Mouse (Mus musculus) c-Kit-positive CD71-positive TER-119-positive erythroid progenitor cells, embryonic 14.5 days (primary cell): Measurements from ENCODE around the gene Ext2.

ENCODE experiments used
- DNase-seq: peaks from one replicate; pipeline ENCODE4 v3.0.0-alpha.2; 2013; ENCODE audit warnings: low spot score

The Ext2 gene

DNA sequence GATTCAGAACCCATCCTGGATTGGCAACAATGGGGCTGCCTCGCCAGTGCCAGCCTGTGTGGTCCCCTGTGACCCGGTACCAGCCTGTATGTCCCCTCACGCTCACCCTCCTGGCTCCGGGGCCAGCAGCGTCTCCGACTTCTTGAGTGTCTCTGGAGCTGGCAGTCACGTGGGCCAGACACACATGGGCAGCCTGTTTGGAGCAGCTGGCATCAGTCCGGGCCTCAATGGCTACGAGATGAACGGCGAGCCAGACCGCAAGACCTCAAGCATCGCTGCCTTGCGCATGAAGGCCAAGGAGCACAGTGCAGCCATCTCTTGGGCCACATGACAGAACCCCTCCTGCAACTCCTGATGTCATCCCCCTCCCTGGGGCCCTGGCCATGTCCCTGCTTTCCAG lies 145.1 kb downstream of the Ext2 start:
- DNase-seq: no peak

DNA sequence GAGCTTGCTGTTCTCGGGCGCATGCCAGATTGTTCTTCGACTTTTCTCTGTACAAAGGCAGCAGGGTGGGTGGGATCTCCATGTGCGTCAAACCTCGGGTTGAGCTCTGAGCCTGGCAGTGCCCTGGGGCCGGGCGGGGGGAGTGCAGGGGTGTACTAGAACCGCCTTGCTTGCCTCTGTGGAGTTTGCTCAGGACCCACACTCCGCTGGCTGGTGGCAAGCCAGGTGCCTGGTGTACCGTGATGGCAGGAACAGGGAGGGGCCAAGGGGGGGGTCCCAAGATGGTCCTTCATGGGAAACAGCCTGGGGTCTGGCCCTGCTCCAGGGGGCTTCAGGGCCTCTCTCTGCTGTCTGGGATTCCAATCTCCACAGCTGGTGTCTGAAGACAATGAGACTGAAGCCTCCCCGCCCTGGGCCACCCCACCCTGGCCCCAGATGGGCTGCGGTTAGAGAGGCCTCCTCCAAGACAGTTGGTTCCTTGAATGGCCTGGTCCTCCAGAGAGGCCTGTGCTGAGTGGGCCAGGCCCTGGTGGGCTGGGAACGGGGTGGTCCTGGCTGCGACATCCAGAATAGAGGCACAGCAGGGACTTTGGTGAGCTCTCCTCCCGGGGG lies 150.7 kb downstream of the Ext2 start:
- DNase-seq: no peak

DNA sequence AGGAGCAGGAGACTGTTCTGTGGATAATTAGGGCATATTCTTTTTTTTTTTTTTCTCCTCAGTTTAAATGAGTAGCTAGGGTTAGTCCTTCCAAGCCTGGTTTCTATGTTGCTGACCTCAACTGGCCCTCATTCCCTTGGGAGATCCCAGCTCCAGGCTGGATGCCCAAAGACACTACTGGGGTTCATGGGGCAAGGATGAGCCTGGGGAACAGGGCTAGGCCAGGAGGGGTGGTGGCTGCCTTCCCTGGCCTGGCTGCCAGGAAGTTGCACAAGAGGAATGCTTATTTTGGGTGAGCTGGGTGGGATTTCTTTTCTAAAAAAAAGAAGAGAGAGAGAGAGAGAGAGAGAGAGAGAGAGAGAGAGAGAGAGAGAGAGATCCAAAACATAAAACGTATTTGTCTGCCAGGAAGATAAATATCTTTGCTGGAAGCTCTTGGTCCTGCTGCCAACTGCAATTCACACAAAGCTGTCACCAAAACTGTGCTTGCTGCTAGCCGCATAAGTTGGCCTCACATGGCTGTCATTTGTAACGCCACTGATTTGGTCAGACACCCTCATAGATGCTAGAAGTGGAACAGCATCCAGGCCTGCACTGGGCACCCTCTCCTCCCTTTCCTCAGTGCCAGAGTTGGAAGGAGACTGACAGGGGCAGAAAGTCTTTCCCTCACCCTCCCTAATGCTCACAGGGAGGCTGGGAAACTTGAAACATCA lies 156.1 kb downstream of the Ext2 start:
- DNase-seq: no peak

DNA sequence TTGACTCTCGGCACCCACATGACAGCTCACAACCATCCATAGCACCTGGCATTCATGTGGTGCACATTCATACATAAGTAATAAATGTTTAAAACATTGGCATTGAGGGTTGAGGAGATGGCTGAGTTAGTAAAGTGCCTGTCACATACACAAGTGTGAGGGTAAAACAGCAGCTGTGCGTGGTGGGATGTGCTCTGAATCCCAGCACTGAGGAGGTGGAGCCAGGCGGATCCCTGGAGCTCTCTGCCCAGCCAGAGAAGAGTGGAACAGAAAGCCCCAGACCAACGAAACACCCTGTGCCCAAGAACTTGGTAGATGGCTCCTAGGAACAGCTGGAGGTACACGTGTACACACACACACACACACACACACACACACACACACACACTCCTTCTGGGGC lies 156.9 kb downstream of the Ext2 start:
- no peak for DNase-seq

DNA sequence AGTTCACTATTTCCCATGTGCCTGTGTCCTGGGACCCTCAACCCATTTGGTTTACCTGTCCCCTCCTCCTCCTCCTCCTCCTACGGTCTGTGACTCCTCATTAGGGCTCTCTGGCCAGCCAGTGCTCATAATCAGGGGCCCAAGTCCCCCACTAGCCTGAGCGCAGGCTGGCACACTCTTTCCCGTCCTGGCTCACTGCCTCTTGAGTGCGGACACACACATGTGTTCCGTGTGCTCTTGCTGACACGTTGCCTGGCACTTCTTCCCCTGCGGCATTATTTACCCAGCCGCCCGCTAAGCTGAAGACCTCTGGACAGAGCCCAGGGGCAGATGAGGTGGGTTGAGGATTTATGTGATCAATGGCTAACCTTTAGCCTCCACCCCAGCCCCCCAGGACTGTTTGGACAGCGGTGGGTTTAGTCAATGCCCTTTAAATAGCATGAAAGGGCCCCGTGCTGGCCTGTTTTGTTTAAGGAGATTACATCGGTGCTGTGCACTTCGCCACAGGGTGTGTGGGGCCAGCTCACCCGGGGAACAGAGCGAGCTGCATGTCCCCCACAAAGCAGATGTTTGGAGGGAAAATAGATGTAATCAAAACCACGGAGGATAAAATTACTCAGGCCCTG lies 160.0 kb downstream of the Ext2 start:
- DNase-seq: no peak

DNA sequence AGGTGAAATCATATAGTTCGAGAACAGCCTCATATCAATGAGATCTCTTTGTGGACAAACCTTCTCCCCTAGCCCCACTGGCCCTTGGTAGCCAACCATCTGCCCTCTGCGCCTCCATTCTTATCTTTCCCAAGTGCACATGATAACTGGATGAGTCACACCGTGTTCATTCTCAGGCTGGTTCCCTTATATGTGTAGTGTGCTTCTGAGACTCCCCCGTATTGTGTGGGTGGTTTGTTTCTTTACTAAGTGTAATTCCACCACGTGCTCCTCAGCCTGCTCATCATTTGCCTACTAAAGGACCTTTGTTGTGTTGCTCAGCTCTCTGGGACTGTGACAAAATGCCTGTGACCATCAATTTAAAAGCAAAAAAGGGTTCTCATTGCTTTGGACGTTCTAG lies 161.3 kb downstream of the Ext2 start:
- DNase-seq: no peak

DNA sequence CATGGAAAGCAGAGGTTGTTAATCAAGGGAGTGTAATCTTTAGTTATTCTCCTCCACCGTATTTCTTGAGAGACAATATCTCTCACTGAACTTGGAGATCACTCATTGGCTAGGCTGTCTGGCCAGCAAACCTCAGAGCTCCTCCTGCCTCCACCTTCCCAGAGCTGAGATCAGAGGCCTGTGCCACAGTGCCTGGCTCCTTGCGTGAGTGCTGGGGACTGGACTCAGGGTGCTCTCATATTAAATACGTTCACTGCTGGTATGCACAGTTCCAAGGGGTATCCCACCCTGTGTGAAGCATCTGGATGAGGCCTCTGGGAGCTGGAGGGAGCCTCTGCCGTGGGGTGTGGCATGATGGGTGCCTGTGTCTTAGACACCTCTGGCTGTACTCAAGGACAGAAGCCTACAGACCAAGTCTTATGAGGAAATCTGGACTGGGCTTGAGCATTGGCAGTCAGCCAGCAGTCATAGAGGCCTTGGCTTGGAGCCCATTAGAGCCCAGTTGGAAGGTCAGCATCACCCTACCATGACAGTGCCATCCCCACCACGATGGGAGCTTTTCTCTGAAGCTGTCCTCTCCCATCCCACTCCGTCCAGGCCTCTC lies 162.6 kb downstream of the Ext2 start:
- no peak for DNase-seq

DNA sequence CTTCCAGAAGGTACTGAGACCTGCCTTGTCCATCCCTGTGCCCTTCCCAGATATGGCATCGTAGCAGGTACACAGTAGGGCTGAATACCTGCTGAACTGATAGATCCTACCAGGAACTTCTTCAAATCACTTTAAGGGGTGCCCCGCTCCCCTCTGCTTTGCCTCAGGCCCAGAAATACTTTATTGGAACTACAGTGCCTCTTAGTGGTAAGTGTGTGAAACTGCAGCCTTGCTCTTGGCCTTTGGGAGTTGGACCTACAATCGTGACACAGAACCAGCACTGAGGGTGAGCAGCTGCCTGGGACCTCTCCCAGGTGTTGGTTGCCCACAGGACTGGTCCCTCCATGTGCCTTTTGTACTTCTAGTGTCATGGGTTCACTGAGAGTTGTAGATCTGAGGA lies 163.4 kb downstream of the Ext2 start:
- DNase-seq: no peak

DNA sequence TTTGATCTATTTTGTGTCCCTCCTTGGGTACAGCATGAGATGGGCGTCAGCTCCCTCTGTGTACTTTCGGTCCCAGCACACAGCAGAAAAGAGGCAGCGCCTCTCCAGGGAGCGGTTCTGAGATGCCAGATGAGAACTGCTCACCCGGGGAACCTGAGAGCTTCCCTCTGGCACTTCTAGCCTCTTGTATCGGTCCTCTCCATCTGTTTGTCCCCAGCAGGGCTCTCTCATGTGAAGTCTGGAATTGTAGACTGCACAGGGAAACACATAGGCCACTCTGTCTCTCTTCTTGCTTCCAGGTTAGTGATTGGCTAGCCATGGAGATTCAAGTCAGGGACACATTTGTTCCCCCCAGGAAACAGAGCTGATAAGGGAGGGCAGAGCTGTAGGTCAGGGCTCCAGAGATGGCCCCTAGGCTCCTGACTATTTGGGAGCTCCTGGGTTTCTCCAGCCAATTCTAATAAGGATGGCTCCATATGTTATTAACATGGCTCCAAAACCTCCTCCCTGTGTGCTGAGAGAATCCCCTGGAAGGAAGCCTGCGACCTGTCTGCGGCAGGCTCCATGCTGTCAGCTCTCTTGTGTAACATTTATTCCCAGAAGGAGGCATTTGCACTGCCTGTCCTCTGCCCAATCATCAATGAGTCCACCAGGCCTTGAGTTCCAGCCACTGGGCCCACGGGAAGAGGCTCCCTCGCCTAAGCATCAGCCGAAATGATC lies 167.9 kb downstream of the Ext2 start:
- DNase-seq: no peak

DNA sequence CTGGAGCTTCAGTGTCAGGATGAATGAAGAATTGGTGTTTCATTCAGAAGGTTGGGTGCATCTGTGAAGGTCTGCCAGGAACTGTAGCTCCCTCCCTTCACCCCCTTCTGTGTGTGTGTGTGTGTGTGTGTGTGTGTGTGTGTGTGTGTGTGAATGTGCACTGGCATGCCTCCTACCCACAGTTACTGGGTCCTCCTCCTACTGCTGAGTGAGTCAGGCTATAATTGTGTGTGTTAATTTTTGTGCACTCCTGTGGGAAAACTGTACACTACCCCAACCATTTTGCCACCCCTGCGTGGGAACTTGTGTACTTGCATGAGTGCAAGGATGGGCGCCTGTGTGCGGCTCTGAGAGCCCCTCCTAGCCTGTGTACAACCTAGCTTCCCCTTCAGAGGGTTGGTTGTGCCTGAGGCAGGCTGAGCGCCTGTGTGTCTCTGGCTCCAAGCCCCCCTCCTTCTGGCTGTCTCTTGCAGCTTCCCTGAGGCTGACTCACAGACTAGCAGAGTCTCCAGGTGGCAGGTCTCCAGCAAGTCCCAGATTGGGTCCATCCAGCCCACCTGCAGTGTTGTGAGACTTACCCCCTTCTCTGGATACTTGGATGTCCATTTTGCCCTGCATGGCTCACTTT lies 173.0 kb downstream of the Ext2 start:
- DNase-seq: no peak

DNA sequence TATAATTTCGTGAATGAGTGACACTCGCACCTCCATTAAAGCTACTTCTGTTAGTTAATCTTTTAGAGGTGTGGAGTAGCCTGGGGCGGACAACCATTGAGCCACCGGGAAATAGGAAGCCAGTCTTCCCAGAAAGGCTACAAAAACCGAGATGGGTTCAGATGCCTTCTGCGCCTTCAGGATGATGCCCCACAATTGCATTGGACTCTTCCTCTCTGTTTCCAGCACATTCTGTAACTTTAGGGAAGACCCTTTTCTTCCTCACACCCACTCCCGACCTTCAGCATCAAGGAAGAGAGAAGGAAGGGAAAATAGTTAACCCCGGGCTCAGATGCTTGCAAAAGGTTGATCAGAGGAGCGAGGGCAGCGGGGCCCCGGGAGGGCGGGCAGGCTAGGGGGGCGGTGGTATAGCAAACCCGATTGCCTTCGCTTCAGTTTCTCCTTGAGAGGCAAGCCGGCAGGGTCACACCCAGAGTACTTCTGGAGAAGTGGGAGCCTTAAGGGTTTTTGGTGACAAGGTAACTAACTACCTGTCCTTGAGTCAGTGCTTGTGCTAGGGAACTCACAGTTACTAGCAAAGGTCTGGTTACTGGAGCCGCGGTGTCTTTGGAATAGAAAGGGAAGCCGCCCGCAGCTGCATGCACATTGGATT lies 174.3 kb downstream of the Ext2 start:
- no peak for DNase-seq

DNA sequence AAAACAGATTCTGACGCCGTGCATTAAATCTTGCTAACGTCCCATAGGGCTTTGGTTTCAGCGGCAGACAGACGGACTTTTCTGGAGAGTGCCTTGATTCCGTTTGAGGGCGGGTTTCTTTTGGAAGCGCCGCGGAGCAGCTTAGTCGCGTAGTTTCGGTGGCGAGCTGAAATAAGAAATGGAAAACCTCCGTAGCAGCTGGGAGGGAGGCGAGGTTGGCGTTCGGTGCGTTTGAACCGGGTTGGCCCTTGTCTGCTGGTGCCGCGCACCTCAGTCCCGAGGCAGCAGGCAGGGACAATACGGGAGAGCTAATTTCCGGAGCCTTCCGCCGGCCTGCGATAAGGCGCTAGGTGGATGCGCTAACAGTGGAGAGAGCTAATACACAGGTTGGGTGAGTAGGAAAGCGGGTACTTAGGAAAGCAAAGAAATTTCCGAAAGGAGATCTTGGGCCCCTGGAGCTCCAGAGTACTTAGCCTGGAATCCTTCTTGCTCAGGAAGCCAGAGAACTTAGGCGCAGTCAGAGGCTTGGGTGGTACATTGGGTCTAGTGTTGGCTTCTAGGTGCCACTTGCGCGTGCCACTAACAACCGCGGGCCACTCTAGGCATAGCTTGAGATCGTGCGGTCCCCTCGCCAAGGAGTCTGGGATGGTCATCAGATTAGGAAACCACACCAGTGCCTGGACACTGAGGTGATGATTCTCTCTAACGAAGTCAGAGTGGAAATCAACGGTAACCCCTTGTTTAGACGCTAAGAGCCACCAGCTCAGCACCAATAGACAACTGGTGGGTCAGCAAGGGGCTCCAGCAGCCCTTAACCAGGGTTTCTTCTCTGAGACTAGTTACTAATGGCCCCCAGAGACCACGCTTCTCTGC lies 175.1 kb downstream of the Ext2 start:
- no peak for DNase-seq

DNA sequence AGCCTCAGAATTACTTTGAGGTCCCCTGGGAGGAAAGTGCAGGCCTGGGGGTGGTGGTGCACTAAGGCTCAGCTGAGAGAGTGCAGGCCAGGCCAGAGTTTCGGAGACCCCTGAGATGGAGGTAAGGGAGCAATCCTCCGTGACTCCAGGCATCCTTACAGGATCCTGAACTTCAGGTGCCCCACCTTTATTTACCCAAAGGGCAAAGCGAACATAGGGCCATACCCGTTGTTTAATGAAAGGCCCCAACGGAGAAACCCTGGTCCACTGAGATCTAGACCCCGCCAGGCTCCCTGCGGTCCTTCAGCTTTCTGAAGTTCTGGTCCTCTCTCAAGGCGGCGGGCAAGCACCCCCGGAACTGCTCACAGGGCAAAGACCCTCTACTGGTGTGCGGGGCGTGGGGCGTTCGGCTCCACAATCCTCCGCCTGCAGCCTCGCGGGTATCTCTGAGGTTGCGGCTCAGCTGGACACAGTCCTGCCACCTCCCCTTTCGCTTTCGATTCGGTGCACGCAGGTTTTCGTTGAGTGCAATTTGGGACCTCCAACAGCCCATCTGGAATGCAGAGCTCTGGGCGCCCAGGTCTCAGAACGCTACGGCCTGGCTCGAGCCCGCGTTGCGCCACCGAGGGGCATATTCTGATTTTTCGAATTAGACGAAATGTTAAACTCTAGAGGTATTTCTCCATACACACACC lies 176.6 kb downstream of the Ext2 start:
- DNase-seq: no peak

DNA sequence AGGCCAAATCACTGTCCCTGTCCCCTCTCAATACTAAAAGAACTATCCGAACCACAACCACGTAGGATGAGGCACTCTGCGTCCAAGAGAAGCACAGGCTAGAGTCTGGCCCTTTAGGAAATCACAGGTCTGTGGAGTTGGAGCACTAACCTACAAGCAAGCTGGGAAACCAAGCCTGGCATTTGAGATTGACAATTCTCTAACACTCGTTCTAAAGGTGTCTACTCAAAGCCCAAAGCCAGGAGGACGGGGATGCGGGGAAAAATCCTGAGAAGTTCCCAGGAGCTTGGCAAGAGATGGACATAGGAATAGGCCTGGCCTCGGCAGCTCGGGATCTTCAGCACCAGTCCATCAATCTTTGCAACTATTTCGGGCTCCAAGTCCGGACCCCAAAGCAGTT lies 177.2 kb downstream of the Ext2 start:
- no peak for DNase-seq

DNA sequence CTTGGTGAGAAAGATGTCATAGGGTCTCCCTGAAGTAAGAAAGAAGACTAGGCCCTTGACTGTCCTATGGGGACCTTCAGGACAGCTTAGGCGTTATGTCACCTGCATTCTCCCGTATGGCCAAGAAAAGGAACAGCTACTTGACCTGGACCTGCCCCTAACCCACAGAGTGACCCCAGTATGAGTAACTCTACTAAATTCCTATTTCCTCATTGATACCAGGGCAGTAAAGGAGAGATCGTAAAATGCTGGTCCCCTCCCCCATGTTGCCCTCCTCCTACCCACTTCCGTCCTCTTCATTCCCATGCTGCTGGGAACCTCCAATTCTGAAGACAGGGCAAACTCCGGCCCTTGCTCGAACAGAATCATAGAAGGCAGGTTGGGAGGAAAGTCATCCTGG lies 177.6 kb downstream of the Ext2 start:
- DNase-seq: no peak

DNA sequence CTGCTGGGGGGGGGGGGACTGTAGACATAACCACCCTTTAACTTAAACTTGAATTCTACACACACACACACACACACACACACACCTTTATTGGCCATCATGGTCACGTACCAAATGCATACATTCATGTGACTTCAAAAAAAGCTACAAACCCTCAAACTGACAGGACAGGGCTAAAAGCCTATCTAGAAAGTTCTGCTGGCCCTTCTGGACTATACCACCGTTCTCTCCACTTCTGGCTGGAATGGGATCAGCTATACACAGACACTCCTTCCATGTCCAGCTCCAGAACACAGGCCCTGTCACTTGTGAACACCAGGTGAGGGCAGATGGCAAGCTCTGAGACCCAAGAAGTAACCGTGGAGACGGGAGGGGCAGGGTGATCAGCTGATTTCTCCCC lies 178.1 kb downstream of the Ext2 start:
- no peak for DNase-seq

DNA sequence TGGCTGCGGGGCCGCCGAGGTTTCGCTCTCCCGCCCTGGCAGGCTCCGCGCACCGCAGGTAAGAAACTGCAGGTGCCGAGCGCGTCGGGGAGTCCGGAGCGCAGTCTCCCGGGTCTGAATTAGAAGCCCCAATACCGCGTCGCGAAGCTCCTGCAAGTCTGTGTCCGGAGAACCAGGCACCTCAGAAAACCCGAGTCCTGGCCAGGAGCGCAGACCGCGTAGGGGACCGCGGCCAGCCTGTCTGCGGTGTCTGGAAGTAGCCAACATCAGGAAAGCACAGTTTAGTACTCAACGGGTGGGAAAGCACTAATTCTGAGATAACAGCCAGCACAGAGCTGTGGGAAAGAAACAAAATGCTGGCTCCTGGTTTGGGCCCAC lies 179.0 kb downstream of the Ext2 start:
- DNase-seq: no peak

DNA sequence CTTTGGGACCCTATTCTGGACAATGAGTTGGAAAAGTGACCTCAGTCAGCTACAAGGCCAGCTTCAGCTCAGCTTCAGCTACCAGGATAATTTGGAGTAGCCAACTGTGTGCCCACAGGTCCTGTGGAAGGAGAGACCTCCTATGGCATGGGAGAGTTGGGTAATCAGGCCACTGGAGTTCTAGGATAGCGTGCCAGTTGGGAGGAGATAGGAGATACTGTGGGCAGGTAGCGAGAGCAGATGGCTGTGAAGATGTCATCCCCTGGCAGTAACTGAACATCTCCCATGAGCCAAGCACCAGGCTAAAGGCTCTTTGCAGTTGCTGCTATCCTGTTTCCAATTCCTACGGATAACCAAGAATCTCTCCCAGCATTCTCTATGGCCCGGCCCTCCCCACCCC lies 187.8 kb downstream of the Ext2 start:
- no peak for DNase-seq

DNA sequence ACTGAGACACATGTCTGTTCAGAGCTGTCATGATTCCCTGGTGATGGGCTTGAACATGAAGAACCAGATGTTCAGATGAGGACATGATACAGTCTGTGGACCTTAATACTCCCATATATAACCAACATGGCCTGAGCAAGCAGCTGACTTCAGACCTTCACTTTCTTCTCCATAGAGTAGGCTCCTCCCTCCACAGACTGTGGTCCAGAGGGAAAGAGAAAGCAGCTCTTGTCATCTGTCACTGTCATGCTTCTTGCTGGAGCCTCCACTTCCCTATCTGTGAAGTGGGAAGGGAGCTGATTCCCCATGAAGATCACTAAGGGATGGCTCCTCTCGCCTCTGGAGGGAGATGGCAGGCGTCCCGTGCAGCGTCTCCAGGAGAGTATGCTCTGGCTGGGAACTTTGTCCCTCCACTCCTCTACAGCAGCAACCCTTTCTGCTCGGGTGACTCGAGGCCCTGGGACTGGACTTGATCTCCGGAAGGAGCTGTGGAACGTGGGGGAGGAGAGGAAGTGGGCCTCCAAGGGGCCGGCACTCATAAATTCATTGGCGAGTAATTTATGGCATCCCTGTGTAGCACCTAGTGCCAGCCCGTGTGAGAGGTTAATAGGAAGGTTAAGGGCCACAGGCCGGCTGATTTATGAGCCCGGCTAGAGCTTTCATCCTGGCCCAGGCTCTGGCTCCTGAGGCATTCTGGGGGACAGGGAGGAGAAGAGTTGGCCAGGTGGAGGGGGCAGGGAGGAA lies 197.5 kb downstream of the Ext2 start:
- no peak for DNase-seq
